Mouse (Mus musculus) embryonic fibroblast, embryonic 13.5 days (primary cell): ENCODE data around the gene Stk24.

ENCODE experiments used
- CTCF ChIP-seq: IDR thresholded peaks from 2 replicates; pipeline ENCODE4 v1.5.1; 2011; ENCODE audit warnings: mild to moderate bottlenecking, control low read depth, low read length, moderate library complexity, borderline replicate concordance; ENCODE audit not compliant: insufficient read depth
- POLR2A ChIP-seq: IDR thresholded peaks from 2 replicates; pipeline ENCODE4 v1.6.1; 2011; ENCODE audit warnings: low read depth, mild to moderate bottlenecking, control low read depth, low read length, moderate library complexity

DNA sequence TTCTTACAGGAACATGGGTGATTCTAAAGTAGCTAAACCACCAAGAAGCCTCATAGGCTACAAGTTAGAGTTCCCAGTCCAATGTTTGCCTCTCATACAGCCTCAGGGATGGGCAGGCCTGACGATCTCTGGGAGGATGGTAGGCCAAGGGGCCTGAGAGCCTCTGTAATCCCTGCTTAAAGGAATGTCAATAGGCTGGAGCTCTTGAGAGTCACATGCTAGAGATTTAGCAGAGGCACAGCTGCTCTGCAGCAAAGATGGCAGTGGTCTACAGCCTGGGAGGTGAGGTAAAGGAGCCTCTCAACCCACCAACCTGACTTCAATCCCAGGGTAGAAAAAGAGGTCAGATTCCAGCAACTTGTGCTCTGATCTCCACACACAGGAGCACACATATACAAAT lies 7.9 kb upstream of the Stk24 start:
- TF ChIP-seq POLR2A (no peak), CTCF (no peak)
